Comparison of ENCODE assay signal across 8 mouse cellular contexts in genomic region chr9:27030763-27031100, GRCm38 (mm10). TPM values are rescaled to one million over a fixed set of nuclear protein-coding genes. Genes with fewer than 3 reads are reported as not detected.
DNase-seq lines count a peak whose midpoint lies in the region; ATAC-seq and TF ChIP-seq lines count a peak whose summit lies in the region.

No protein-coding gene starts in this region.

- no peak for TF ChIP-seq CTCF in heart, adult 2 months (IDR thresholded peaks at IDR 0.05)
- no peak for TF ChIP-seq CTCF in C2C12 (IDR thresholded peaks at IDR 0.05; ENCODE audit: control insufficient read depth, insufficient read depth, insufficient read length)
- no peak for TF ChIP-seq CTCF in liver, embryonic 14.5 days (IDR thresholded peaks at IDR 0.05; ENCODE audit: low read depth)

- WGBS in heart, adult 2 months: 1% methylated on average over 17 of the region's 17 CpGs
- under 1% methylated on average over 17 of the region's 17 CpGs for WGBS in forebrain, embryonic 13.5 days
- WGBS in liver, embryonic 14.5 days (ENCODE audit: insufficient replicate concordance): under 1% methylated on average over 17 of the region's 17 CpGs

- H3ac ChIP-seq in C2C12 (ENCODE audit: control insufficient read depth, insufficient read length, low read depth): peak overlapping the region; percentile 38

- no peaks in the 10 kb centered on the region for H3K9me3 ChIP-seq in forebrain, embryonic 13.5 days (replicated peaks)
- H3K9me3 ChIP-seq in liver, embryonic 14.5 days (ENCODE audit: control insufficient read depth, low read length): no peaks in the 10 kb centered on the region

- intact Hi-C loops in heart, adult 2 months (cut with DNase I): no loop called here

- no peak; the same call in 1 of the 2 replicates for ATAC-seq in forebrain, embryonic 13.5 days
- ATAC-seq in liver, embryonic 14.5 days (ENCODE audit: insufficient read depth): peak; percentile 26

- H3K79me3 ChIP-seq in C2C12 (ENCODE audit: low read depth): peaks cover 67% of the 10 kb centered on the region

- peak overlapping the region; percentile 40 for H3K9ac ChIP-seq in heart, adult 2 months (ENCODE audit: low read depth, low read length)
- H3K9ac ChIP-seq in forebrain, embryonic 13.5 days: peak overlapping the region; percentile 75
- peak overlapping the region; percentile 91 for H3K9ac ChIP-seq in liver, embryonic 14.5 days (replicated peaks)

- TF ChIP-seq EP300 in heart, adult 2 months (IDR thresholded peaks at IDR 0.05; ENCODE audit: insufficient read depth, low read depth, low read length): no peak
- no peak for TF ChIP-seq EP300 in liver, embryonic 14.5 days (IDR thresholded peaks at IDR 0.05; ENCODE audit: low read depth)

- no peak for DNase-seq in heart, adult 2 months
- no peak for DNase-seq in heart, adult 18-20 months
- DNase-seq in liver, embryonic 14.5 days (ENCODE audit: low read depth in 3 of 3, low spot score in 3 of 3): no peak
- DNase-seq in urinary bladder, adult 2 months (ENCODE audit: low spot score): no peak
- no peak for DNase-seq in Muller cell, postnatal 12 days (ENCODE audit: inconsistent ontology term)
- no peak for DNase-seq in adrenal gland, postnatal 4 days (ENCODE audit: low spot score in 2 of 2)

- peak overlapping the region; percentile 76 for H3K4me2 ChIP-seq in forebrain, embryonic 13.5 days
- peak overlapping the region; percentile 89 for H3K4me2 ChIP-seq in liver, embryonic 14.5 days (ENCODE audit: low read depth)

- H3K27me3 ChIP-seq in heart, adult 2 months (ENCODE audit: control insufficient read depth, insufficient read depth, low read length): no peaks in the 10 kb centered on the region
- no peaks in the 10 kb centered on the region for H3K27me3 ChIP-seq in C2C12 (ENCODE audit: control insufficient read depth, insufficient read depth, insufficient read length)
- H3K27me3 ChIP-seq in forebrain, embryonic 13.5 days: no peaks in the 10 kb centered on the region
- H3K27me3 ChIP-seq in liver, embryonic 14.5 days (ENCODE audit: control insufficient read depth, insufficient read depth, low read length): no peaks in the 10 kb centered on the region

- H3K4me1 ChIP-seq in heart, adult 2 months (ENCODE audit: control insufficient read depth, insufficient read depth, low read length): peaks cover 5% of the 10 kb centered on the region
- peaks cover 50% of the 10 kb centered on the region for H3K4me1 ChIP-seq in forebrain, embryonic 13.5 days
- peaks cover 19 to 21% of the 10 kb centered on the region in 2 experiments; a peak in 3 of 4 replicates for H3K4me1 ChIP-seq in liver, embryonic 14.5 days (replicated peaks; ENCODE audit: control insufficient read depth in 2 of 2, insufficient read depth in 2 of 2, low read length in 1 of 2)

- peak overlapping the region; percentile 99 for H3K4me3 ChIP-seq in heart, adult 2 months
- peak overlapping the region; percentile 72 for H3K4me3 ChIP-seq in C2C12 (ENCODE audit: insufficient read depth, poor library complexity, severe bottlenecking)
- H3K4me3 ChIP-seq in forebrain, embryonic 13.5 days: peak overlapping the region; percentile 97
- peak overlapping the region; percentile 85 to 93 for H3K4me3 ChIP-seq in liver, embryonic 14.5 days (ENCODE audit: insufficient read depth in 1 of 2, low read depth in 2 of 2, low read length in 2 of 2)

- peaks cover 2% of the 10 kb centered on the region; the same call in 1 of the 2 replicates for H3K36me3 ChIP-seq in heart, adult 2 months (ENCODE audit: control insufficient read depth, insufficient read depth, low read length)
- H3K36me3 ChIP-seq in C2C12 (ENCODE audit: control insufficient read depth, insufficient read depth): no peaks in the 10 kb centered on the region
- H3K36me3 ChIP-seq in forebrain, embryonic 13.5 days (ENCODE audit: poor library complexity, severe bottlenecking): peaks cover 3% of the 10 kb centered on the region; the same call in 1 of the 2 replicates
- H3K36me3 ChIP-seq in liver, embryonic 14.5 days (replicated peaks; ENCODE audit: control insufficient read depth, insufficient read depth, low read depth): no peaks in the 10 kb centered on the region; the same call in 1 of the 2 replicates

- H3K27ac ChIP-seq in heart, adult 2 months: peak overlapping the region; percentile 98; the same call in 1 of the 2 replicates
- peak overlapping the region; percentile 10; the same call in 1 of the 2 replicates for H3K27ac ChIP-seq in forebrain, embryonic 13.5 days
- H3K27ac ChIP-seq in liver, embryonic 14.5 days: peak overlapping the region; percentile 52

- H3K79me2 ChIP-seq in heart, adult 2 months (replicated peaks; ENCODE audit: control insufficient read depth, insufficient read depth, low read length): peaks cover 4% of the 10 kb centered on the region
- H3K79me2 ChIP-seq in C2C12 (ENCODE audit: control insufficient read depth, insufficient read depth): peaks cover 88% of the 10 kb centered on the region

- no peak for TF ChIP-seq POLR2A in heart, adult 2 months (IDR thresholded peaks at IDR 0.05; ENCODE audit: insufficient read depth, low read depth, low read length)

TF ChIP-seq in C2C12, 6 proteins besides CTCF, POLR2A, EP300 and RAD21:
- TF ChIP-seq CEBPB (IDR thresholded peaks at IDR 0.05; ENCODE audit: low read depth) (no peak), USF1 (IDR thresholded peaks at IDR 0.05; ENCODE audit: low read depth) (no peak), MAX (IDR thresholded peaks at IDR 0.05) (no peak), MYOG (IDR thresholded peaks at IDR 0.05; ENCODE audit: control insufficient read depth, extremely low read depth, insufficient read length) (no peak), MYOD1 (IDR thresholded peaks at IDR 0.05; ENCODE audit: control insufficient read depth, insufficient read length, low read depth) (no peak), FOSL1 (IDR thresholded peaks at IDR 0.05; ENCODE audit: insufficient read depth, low read length, poor library complexity, severe bottlenecking) (no peak)
TF ChIP-seq in C2C12: peak in this region for 0.

RNA-seq across cellular contexts. Expression of gene Ncapd3, which starts 0.8 kb away (rescaled TPM):
- 1 to 10 TPM; 8.5 to 9.0 TPM for total RNA-seq in heart, adult 2 months (2021)
- 10.0 and 14.5 TPM in 2 replicates for polyA plus RNA-seq in heart, adult 2 months (2012; rRNA removed)
- total RNA-seq in heart, adult 18-20 months (2021): 10 to 100 TPM in 1 of 2 experiments, 1 to 10 TPM in 1; 8.9 to 11.3 TPM
- 12.5 TPM for polyA plus RNA-seq in C2C12 (2012; fragmentation: generic; extraction: Trizol)
- polyA plus RNA-seq in forebrain, embryonic 13.5 days (2015; fragmentation: Nextera tagmentation; extraction: Ambion mirVana): 26.5 and 30.7 TPM in 2 replicates
- polyA plus RNA-seq in liver, embryonic 14.5 days (2012; rRNA removed): 39.7 and 40.1 TPM in 2 replicates
- polyA plus RNA-seq in liver, embryonic 14.5 days (2014; fragmentation: Nextera tagmentation; extraction: Ambion mirVana): 33.7 and 39.7 TPM in 2 replicates
- polyA plus RNA-seq in urinary bladder, adult 2 months (2012; rRNA removed): 21.3 and 30.1 TPM in 2 replicates
- 10 to 100 TPM; 29.8 to 30.4 TPM for total RNA-seq in adrenal gland, postnatal 4 days (2021)

RNA-seq across cellular contexts. Expression of gene Vps26b, which starts 0.9 kb away (rescaled TPM):
- 10 to 100 TPM; 26.7 to 27.3 TPM for total RNA-seq in heart, adult 2 months (2021)
- polyA plus RNA-seq in heart, adult 2 months (2012; rRNA removed): 16.9 and 26.7 TPM in 2 replicates
- total RNA-seq in heart, adult 18-20 months (2021): 10 to 100 TPM; 27.8 to 28.5 TPM
- 33.3 TPM for polyA plus RNA-seq in C2C12 (2012; fragmentation: generic; extraction: Trizol)
- polyA plus RNA-seq in forebrain, embryonic 13.5 days (2015; fragmentation: Nextera tagmentation; extraction: Ambion mirVana): 52.6 and 56.5 TPM in 2 replicates
- polyA plus RNA-seq in liver, embryonic 14.5 days (2012; rRNA removed): 5.3 and 8.3 TPM in 2 replicates
- 8.0 and 9.5 TPM in 2 replicates for polyA plus RNA-seq in liver, embryonic 14.5 days (2014; fragmentation: Nextera tagmentation; extraction: Ambion mirVana)
- polyA plus RNA-seq in urinary bladder, adult 2 months (2012; rRNA removed): 35.0 and 38.6 TPM in 2 replicates
- total RNA-seq in adrenal gland, postnatal 4 days (2021): 10 to 100 TPM; 44.3 to 45.0 TPM

RNA-seq across cellular contexts. Expression of gene Thyn1, which starts 31.2 kb away (rescaled TPM):
- total RNA-seq in heart, adult 2 months (2021): 10 to 100 TPM; 23.8 to 25.4 TPM
- polyA plus RNA-seq in heart, adult 2 months (2012; rRNA removed): 7.6 and 15.1 TPM in 2 replicates
- total RNA-seq in heart, adult 18-20 months (2021): 10 to 100 TPM; 24.6 to 27.7 TPM
- 81.1 TPM for polyA plus RNA-seq in C2C12 (2012; fragmentation: generic; extraction: Trizol)
- polyA plus RNA-seq in forebrain, embryonic 13.5 days (2015; fragmentation: Nextera tagmentation; extraction: Ambion mirVana): 154 and 156 TPM in 2 replicates
- 13.7 and 22.6 TPM in 2 replicates for polyA plus RNA-seq in liver, embryonic 14.5 days (2012; rRNA removed)
- 54.0 and 54.1 TPM in 2 replicates for polyA plus RNA-seq in liver, embryonic 14.5 days (2014; fragmentation: Nextera tagmentation; extraction: Ambion mirVana)
- 40.8 and 50.3 TPM in 2 replicates for polyA plus RNA-seq in urinary bladder, adult 2 months (2012; rRNA removed)
- 10 to 100 TPM; 69.8 to 75.3 TPM for total RNA-seq in adrenal gland, postnatal 4 days (2021)

RNA-seq across cellular contexts. Expression of gene Acad8, which starts 31.4 kb away (rescaled TPM):
- 10 to 100 TPM; 51.6 to 56.3 TPM for total RNA-seq in heart, adult 2 months (2021)
- 32.0 and 57.6 TPM in 2 replicates for polyA plus RNA-seq in heart, adult 2 months (2012; rRNA removed)
- 10 to 100 TPM; 53.4 to 61.9 TPM for total RNA-seq in heart, adult 18-20 months (2021)
- polyA plus RNA-seq in C2C12 (2012; fragmentation: generic; extraction: Trizol): 20.9 TPM
- 38.2 and 47.5 TPM in 2 replicates for polyA plus RNA-seq in forebrain, embryonic 13.5 days (2015; fragmentation: Nextera tagmentation; extraction: Ambion mirVana)
- 5.5 and 8.1 TPM in 2 replicates for polyA plus RNA-seq in liver, embryonic 14.5 days (2012; rRNA removed)
- polyA plus RNA-seq in liver, embryonic 14.5 days (2014; fragmentation: Nextera tagmentation; extraction: Ambion mirVana): 8.7 and 11.1 TPM in 2 replicates
- 37.3 and 49.8 TPM in 2 replicates for polyA plus RNA-seq in urinary bladder, adult 2 months (2012; rRNA removed)
- 10 to 100 TPM; 72.0 to 73.2 TPM for total RNA-seq in adrenal gland, postnatal 4 days (2021)

Comparison
In these comparisons a context has a peak if more than half of its experiments do, and no peak if none do; other contexts are left out.
1. H3K27ac ChIP-seq: peak in every context shown above with its lines; median percentile 98 in heart, adult 2 months; 52 in liver, embryonic 14.5 days; 10 in forebrain, embryonic 13.5 days.
2. H3K9ac ChIP-seq: peak in every context shown above with its lines; median percentile 91 in liver, embryonic 14.5 days; 75 in forebrain, embryonic 13.5 days; 40 in heart, adult 2 months.